Mouse (Mus musculus) c-Kit-negative CD71-positive TER-119-positive erythroid progenitor cells, embryonic 14.5 days (primary cell): Measurements from ENCODE around the gene Endou.
A peak's percentile ranks its signal among the peaks of the same experiment; 100 is the strongest.

Experiments
- DNase-seq: peaks from one replicate; pipeline ENCODE4 v3.0.0-alpha.2; 2013; ENCODE audit warnings: low read depth, low spot score

The Endou gene

DNA sequence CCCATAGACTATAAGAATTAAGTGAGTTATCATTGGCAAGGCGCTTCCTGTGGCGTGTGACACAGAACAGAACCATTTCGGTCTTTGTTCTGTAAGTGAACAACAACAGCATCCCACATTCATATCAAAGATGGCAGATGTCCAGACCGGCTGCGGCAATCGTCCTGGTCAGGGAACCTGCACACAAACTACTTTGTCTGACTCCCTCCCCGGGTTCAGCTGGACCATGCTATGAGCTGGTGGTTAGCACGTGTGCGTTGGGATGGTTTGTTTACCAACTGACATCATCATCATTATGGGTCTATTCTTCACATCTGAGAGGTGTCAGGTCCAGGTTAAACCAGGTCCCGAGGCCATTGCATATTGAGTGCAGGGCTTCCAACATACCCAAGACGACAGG is 2.7 kb downstream of the Endou start:
- no peak for DNase-seq

DNA sequence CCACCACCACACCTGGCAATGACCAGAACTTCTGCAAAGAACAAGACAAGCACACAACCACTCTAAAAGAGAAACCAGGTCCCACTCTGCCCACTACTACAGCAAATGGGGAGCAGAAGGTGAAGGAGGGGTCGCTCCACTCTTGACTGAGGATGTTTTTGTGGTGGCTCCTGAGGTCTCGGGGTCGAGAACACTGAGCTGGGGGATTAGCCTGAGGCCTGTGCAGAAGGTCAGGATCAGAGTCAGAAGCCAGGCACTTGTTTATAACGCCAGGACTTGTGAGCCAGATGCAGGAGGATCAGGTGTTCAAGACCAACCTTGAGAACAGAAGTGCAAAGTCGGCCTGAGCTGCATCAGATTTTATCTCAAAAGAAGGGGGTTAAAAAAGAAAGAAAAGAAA is 3.6 kb downstream of the Endou start:
- DNase-seq: no peak

DNA sequence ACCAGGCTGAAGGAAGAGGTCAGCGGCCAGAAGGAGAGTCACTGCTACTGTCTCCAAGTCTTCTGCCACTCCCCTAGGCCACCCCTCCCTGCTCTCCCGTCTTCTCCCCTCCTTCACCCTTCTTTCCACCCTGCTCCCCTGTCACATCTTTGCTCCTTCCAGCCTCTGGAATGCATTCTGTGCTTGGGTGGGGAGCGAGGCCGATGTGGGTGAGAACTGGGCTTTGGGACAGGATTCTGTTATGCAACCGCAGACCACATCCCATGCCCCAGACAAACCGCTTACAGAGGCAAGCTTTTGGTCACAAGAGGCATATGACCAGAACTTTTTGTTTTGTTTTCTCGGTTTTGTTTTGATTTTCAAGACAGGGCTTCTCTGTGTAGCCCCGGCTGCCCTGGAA is 4.1 kb downstream of the Endou start:
- no peak for DNase-seq

DNA sequence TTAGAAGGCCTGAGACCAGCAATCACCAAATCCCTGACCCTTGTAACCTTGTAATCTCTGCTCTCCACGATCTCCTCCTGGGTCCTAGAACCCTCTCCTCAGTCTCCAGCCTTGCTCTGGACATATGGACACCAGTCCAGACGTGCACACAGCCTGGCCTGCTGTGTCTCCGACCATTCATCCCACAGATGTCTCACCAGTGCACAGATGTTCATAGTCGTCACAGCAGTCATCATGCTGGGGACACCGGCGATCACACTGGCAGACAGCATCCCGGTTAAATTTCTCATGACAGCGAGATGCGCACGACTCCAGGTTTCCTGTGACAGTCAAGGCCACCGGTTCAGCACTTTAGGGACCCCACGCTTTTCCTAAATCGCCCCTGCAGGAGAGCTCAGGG is 4.8 kb downstream of the Endou start:
- DNase-seq: no peak

DNA sequence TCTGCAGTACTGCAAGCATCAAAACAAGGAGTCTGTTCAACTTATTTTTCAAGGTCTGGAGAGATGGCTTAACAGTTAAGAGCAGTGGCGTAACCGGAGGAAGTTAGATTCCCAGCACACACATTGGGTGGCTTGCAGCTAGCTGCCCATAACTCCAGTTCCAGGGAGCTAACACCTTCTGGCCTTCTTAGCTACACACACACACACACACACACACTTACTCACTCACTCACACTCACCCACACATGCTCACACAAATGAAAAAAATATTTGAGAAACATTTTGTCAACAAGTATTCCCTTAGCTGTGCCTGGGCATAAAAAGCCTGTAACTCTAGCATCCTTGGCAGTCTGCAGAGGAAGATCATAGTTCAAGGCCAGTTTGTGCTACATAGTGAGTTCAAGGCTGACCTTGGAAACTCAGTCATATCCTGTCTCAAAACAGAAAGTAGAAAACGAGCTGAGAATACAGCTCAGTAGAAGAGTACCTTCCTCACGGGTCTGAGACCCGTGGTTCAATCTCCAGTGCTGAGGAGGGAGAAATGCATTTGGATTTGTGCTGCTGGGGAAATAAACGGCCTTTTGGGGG is 5.8 kb downstream of the Endou start:
- DNase-seq: no peak

DNA sequence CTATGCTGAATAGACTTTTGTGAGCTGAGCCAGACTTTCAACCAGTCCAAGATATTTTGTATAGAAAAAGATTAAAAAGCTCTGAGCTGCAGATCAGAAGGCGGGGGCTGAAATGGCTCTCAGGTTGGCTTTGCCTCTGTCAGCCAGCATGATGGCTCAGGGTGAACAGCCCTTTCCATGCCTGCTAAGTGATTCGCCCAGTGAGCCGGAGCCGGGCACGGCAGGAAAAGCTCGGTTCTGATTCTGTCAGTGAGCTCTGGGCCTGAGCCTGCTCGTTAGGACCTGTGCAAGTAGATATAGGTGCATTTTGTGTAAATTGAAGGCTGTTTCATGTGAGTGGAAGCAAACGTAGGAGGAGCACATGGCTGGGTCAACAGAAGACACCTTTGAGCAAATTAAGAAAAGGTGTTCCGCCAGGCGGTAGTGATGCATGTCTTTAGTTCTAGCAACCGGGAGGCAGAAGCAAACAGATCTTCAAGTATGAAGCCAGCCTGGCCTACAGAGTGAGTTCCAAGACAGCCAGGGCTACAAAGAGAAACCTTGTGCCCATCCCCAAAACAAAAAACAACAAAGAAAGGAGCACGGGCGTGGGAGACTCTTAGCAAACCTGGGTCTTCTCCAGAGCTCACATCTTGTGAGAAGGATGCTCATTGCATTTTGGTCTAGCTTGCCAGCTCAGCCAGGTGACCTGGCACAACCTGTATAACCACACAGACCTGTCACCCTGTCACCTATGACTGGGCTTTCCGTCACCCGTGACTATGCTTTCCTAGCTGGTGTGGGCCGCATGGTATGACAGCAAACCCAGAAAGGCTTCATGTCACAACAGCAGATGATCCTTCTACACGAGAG is 6.6 kb downstream of the Endou start:
- no peak for DNase-seq

DNA sequence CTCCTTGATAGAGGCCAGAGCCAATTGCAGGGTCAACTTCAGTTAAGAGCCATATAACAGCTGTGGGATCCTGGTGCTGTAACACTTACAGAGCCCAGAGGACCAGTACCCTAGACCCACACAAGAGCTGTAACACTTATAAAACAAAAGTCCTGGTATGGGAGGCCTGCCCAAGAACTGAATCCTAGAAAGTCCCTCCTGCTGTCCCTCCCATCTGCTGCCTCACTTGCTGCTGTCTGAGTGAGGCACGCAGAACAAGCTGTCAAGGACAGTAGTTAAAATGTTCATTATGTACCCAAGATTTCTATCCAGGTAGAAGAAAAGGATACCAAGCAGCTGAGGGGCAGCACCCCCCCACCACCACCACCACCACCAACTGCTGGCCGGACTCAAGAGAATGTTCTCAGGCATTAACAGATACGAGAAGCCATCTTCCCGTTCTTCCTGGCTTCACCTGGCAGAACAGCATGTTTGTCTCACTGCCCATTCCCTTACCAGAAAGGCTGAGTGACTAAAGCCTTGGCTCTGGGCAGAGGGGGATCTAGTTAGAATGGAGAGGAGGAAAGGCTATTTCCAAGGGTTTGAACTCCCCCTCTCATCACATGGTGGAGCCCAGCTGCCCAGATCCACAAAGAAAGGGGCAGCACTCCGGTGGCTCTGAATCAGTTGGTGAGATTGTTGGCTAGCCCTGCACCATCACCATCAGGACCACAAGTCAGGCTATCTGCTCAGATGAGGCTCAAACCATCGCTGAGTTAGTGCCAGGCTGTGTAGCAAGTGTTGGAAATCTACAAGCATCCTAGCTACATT is 7.4 kb downstream of the Endou start:
- DNase-seq: no peak

DNA sequence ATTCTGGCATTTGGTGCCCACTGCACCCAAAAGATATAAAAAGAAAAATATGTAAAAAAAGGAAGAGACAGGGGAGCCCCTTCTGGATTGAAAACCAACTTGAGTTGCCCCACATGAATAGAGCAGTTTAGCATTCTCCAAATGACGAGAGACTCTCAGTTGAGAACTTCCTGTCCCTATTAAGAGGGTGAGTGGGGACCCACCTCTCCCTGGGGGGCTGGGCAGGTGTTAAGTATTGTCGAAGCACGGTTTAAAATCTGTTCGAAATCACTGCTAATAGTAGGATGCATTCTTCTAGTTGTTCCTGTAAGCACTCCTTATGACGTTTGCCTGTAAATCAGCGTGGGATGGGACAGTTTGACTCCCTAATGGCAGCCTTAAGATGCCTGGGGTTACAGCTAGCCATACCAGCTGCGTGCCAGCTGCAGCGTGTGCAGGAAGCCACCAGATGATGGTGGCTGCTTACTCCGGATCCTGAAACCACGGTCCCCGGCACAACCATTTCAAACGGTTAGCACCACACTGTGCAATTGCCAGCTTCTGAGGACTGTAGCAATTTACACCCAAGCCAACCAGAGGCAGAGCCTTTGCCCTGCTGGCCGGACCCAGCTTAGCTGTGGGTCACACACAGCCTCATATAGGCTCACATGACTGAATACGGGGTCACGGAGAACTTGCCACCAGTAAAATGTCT is 10.0 kb downstream of the Endou start:
- DNase-seq: no peak

DNA sequence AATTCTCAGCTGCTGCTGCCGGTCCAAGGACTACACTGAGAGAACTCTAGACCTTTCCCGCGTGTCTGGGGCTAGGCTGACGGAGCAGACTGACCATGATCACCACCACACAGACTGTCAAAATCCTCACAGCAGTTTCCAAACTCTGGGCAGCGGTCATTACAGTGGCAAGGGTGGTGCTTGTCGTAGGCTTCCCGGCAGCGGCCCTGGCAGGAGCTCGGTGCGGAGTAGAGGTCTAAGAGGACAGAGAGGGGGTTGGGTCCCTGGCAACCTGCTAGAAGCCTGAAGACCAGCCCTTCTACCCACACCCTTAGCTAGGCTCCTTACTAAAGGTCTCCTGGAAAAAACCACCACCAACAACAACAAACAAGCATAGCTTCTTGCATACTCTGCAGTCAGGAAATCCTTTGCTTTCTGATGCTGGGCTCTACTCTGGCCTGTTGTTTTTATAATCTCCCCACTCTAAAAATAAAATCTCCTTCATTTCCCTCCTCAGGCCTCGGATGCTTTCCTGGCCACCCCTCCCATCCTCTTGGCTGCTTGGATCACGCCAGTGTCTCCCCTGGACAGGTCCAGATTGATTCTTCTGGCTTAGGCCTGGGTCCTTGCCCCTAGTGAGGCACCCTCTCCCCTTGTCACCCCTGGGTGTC is 11.0 kb downstream of the Endou start:
- DNase-seq: no peak

DNA sequence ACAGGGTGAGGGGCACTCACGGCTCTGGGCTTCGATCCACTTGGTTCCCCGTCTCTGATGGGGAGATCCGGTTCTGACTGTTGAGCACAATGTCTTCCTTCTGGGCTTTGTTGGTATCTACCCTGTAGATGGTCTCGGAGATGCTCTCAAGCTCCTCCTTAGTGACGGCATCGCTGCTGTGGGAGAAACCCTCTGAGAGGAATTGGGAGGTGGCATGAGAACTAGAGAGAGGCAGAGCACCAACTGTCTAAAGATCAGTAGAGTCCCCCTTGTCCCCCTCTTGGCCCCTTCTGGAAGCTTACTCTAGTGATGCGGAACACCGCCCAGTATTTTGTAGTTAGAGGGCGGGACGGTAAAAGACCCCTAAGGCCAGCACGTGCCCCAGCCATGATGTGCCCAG is 11.6 kb downstream of the Endou start:
- DNase-seq: no peak

DNA sequence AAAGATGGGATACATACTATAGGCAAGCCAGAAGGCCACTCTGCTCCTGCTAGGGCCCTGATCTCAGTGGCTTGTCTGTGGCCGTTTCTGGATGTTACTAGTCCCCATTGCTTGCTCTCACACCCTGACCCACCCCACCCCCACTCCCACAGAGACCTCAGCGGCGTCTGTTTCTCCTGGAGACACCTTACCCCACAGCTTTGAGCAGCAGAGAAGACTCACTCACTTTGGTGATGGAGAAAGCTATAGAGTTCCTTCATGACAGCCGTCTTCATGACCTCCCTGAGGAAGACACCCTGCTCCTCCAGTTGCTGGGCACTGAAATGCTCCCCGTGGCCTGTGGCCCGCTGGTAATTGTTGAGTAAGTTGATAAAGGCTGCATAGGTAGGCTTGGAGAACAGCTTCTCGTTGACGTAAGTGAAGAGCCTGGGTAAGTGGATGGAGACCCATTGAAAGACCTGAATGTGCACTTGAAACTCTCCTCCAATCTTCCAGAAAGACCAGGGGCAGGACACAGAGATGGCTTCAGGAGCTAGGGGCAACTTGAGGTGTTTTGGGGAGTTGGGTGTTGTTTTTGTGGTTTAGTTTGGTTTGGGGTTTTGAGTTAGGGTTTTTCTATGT is 12.5 kb downstream of the Endou start:
- no peak for DNase-seq

DNA sequence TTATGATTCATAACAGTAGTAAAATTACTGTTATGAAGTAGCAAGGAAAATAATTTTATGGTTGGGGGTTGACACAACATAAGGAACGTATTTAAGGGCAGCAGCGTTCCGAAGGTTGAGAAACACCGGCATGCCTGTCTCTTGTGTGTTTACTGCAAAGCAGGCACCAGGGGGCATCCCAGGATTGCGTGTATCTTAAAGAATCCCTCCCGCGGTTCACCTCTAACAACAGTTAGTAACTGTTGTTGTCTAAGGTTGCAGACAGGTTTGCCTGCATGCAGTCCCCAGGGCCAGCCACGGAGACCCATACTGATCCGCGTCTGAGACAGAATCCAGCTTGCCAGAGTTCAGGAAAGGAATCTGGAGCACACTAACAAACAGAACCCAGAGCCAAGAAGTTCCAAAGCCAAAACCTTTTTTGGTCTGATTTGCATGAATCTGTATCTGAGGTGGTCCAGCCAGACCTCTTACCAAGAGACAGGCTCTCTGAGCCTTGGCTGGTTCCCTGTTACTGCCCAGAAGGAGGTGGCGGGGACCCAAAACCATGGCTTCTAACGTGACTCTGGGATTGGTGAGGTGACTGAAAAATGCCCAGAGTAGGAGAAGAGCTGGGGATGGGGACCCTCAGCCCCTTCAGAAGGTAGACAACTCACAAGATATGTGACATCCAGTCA is 13.1 kb downstream of the Endou start:
- DNase-seq: no peak

DNA sequence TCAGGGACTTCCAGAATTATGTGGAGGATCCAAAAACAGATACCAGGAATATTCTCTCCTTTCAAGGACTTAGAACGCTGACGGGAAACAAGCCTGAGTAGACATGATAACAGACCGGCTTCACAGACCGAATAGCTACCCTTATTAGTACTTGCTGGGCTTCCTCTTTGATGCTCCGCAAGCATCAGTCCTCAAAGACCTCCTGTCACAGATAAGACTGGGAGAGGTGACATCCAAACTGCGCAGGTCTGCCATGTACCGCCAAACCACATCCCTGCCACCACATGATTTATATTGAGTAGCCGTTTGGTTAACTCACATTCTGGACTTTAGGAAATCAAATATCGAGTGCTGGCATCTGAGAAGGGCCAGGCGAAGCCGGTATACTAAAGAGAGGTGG is 14.4 kb downstream of the Endou start:
- DNase-seq: no peak

DNA sequence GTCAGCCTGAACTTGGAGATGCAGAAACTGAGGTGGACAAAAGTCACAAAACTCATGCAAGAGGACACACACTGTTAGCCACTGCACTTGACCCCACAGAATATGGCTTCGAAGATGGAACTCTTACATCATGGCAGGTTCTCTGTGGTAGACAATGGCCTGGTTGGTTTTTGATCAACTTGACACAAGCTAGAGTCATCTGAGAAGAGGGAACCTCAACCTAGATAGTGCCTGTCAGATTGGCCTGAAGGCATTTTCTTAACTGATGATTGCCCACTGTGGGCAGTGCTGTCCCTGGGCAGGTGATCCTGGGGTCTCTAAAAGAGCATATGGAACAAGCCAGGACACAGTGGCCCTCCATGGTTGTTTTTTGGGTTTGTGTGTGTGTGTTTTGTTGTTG is 15.4 kb downstream of the Endou start:
- DNase-seq: no peak

DNA sequence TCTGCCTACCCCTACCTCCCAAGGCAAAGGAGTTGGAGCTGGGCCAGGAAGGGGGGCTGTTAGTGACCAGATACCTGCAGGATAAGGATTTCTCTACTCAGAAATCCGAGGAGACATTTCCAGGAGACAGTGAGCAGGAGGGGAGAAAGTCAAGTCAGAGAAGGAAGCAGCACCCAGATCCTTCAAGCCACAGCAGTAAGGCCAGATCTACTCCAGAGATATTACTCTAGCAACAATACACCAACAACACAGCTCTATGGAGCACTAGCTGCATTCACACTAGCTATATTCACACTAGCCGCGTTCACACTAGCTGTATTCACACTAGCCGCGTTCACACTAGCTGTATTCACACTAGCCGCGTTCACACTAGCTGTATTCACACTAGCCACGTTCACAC is 16.1 kb downstream of the Endou start:
- DNase-seq: no peak

DNA sequence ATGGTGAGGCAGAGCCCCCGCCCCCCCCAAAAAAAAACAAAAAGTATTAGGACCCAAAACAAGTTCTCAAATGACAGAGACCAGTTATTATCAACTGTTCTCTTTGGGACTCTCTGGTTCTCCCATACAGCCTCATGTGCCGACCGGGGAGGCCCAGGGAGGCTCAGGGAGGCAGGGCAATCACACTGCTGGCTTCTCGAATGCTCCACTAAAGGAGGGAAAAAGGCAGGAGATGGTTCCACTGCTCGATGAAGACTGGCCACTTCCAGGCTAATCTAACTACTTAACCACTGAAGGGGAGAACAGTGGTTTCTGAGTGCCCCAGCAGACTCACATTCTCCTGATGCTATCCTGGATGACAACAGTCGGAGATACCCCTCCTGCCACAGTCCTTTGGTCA is 18.6 kb downstream of the Endou start:
- DNase-seq: no peak

DNA sequence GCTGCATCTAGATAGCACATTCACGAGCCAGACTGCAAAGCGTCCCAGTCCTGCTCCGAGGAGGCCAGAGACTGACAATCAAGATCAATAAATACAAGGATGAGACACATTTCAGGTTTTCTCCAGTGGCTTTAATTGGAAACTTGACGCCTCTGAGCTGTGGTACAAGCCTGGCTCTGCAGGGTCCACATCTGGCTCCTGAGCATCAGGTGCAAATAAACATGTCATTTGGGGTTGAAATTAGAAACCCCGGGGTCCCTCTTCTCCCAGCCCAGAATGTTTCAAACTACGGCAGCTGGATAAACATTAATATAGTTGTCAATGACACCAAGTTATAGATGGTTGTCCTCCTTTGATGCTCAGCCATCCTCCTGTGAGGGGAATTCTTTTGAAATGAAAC is 20.2 kb downstream of the Endou start:
- DNase-seq: no peak

DNA sequence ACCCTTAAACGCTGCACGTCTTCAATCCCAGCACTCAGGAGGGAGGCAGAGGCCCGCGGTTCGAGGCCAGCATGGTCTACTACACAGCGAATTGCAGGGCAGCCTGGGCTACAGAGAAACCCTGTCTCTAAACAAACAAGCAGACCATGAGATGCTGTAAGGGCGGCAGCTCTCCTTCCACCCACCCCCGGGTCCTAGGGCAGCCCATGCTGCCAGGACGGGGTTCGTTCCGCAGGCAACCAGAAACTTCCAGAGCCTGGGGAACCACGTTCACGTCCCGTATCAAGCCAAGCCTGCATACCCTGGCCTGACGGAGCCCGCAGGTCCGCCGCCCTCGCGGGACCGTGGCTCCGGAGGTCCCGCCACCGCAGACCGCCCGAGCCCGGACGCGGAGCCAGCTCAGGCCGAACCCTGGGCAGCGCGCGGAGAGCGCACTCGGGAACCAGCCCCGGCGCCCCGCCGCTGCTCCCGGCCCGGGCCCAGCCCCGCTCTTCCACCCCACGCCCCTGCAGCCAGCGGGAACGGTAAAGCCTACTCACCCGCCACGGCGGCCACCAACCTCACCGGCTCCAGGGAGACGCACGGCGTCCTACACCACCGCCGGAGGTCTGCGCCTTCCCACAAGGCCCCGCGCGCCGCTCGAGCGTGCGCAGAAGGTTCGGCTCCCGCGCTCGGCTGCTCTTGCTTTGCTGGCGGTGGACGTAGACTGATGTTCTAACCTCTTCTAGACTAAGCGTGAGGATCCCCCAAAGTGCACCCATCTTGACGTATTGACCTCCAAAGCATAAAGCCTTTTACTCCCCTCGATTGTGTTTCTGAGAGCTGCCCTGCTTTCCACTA is 25.7 kb downstream of the Endou start, which contains the start of gene Rpap3:
Rpap3 (minus strand) TSS at position 615 of the 840 bp plus-strand sequence.
- peak; percentile 61 for DNase-seq

DNA sequence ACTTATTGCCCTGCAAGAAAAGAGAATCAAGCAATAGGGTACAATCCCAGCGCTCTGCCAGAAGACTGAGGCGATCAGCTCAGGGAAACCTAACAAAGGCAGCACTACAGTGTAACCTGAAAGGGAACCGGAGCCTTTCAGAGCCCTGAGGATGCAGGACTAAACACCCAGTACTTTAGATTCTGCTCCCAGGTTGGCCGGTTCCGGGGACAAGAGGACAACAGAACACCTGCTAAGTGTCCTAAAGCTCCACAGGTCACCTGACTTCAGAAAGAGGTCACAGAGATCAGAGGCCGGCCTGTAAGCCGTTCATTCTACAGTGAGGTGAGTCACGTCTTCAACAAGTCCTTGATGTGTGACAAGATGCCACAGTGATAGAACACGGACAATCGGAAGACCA is 34.5 kb downstream of the Endou start:
- DNase-seq: no peak

DNA sequence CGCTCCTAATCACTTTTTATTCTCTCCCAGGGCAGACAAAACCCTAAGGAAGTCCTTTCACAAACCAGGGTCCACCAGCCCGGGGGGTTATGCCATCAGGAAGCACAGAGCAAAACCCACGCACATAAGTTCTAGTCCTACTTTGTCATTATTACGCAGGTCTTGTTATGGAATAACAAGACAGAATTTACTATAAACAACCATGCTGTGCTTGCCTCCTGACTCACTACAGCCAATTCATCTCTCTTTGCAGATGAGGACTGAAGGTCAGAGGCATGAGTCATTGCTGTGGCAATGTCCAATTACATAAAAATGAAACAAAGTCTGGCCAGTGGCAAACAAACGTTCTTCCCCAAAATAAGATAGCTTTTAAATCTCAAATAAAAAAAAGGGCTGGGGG is 37.7 kb downstream of the Endou start:
- no peak for DNase-seq
